Mouse (Mus musculus): Measurements from ENCODE around the gene Cacng3.
A peak's percentile ranks its signal among the peaks of the same experiment; 100 is the strongest.

The Cacng3 gene

GRCm38 (mm10) chr7:122723358-122723876, 53.1 kb downstream of the Cacng3 start:
- DNase-seq, result peak in 1 of 2 experiments; percentile 24

- DNase-seq, result no peak
These were observed 56.1 kb downstream of the Cacng3 start for GRCm38 (mm10) chr7:122726376-122726775.

GRCm38 (mm10) chr7:122728186-122728585, 57.9 kb downstream of the Cacng3 start:
- DNase-seq, result no peak

GRCm38 (mm10) chr7:122728846-122729245, 58.6 kb downstream of the Cacng3 start:
- DNase-seq, result no peak

DNA sequence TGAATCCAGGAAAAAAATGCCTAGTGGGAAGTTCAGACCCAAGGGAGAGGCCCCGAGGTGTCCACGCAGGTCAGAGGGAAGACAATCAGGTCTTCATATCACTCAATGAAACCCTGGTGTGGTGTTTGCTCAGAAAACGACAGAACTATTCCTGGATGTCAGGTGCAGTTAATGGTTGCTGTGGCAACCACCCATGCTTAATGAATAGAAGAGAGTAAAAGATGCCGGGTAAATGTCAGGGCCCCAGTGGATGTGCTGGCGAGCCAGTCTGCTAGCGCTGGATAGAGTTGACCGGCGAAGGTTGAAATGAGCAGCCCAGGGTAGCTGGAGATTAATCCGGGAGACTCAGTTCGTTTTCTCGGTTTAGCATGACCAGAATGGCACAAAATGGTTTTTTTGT, 65.0 kb downstream of the Cacng3 start:
- no peak for DNase-seq

DNA sequence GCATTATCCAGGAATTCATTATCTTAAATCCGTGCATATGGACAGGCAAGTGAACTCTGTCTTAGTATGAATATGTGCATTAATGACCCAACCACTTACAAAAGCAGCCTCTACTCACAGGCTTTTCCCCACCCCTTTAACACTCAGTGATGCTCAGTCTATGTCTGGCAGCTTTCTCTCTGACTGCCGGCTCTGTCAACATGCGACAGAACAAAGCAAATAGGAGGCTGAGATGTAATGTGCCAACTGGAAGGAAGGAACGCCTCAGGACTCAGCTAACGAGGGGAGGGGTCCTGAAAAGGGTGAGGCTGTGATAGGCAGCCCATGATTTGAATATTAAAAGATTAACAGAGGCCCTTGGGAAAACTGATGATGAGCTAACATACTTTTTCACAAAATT, 68.2 kb downstream of the Cacng3 start:
- no peak for DNase-seq

- no peak for DNase-seq
These were observed 70.4 kb downstream of the Cacng3 start for GRCm38 (mm10) chr7:122740663-122741062.

GRCm38 (mm10) chr7:122755920-122756603, 85.8 kb downstream of the Cacng3 start:
- no peak for DNase-seq

DNA sequence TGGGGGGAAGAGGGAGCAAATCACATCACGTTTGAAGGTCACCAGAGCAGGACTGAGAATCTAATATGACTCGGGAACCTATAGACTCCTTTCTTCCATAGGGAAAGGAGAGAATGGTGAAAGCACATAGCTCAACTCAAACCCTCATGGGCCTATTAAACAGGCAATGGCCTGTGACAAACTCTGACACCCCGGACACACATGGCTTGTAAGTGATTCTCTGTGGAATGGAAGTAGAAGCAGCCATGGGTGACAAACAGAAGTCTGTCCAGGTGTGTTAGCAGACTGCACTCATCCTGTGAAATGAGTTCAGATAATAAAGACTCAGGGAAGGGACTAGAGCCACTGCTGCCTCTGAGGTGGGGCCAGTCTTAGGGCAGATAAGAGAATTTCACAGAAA, 88.4 kb downstream of the Cacng3 start:
- DNase-seq, result no peak

GRCm38 (mm10) chr7:122764506-122764905, 94.2 kb downstream of the Cacng3 start:
- no peak for DNase-seq

- DNase-seq, result no peak
These were observed 98.2 kb downstream of the Cacng3 start for GRCm38 (mm10) chr7:122768292-122769020.

GRCm38 (mm10) chr7:122779601-122780000, 109.3 kb downstream of the Cacng3 start:
- no peak for DNase-seq

- no peak for DNase-seq
These were observed 119.6 kb downstream of the Cacng3 start for GRCm38 (mm10) chr7:122789929-122790328.

DNA sequence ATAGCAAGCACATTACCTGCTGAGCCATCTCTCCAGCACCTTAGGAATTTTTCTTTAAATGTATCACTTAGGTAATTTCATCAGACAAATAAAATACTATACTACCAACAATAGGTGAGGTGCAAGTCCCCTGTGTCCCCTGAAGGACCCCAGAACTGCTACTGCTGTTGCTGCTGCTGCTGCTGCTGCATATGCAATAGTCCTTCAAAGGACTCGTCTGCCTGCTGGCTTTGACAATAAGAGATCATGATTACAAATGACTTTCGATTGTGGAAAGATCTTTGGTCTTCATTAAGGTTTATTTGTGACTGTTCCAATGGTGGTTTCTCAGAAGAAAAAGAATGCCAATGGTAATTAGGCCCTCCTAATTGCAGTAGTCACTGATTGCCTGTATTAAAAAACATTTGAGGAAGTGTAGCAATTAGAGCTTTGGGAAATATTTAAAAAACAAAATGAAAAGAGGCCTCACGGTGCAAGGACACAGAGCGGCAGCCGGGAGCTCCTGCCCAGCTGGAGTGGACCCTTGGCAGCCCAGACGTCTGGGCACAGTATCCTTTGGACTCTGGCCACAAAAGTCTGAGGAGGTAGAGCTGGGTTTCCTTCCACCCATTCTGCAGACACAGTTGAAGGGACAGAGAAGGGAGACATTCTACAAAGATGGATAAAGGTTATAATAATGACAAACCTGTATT, 123.5 kb downstream of the Cacng3 start:
- no peak for DNase-seq

DNA sequence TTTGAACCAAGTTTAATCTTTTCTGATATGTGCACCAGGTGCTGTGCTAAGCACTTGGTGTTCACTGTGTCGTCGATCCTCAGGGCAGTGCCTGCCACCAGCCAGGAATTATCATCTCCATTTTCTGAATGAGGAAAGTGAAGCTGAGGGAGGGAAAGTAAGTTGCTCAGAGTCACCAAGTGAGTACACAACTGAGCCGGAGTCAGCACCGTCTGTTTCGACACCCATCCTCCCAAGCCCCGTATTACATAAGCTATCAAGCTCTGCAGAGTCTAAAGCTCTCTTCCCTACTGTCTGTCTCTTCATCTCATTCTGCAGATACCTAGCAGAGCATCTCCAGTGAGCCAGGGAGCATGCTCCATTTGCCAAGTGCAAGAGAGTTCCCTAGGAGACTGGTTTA, 124.8 kb downstream of the Cacng3 start:
- no peak for DNase-seq

GRCm38 (mm10) chr7:122800821-122801220, 130.5 kb downstream of the Cacng3 start:
- DNase-seq, result no peak

- DNase-seq, result peak; percentile 47 to 67
These were observed 133.7 kb downstream of the Cacng3 start for GRCm38 (mm10) chr7:122803839-122804496.

GRCm38 (mm10) chr7:122806531-122806930, 136.2 kb downstream of the Cacng3 start:
- DNase-seq, result no peak

DNA sequence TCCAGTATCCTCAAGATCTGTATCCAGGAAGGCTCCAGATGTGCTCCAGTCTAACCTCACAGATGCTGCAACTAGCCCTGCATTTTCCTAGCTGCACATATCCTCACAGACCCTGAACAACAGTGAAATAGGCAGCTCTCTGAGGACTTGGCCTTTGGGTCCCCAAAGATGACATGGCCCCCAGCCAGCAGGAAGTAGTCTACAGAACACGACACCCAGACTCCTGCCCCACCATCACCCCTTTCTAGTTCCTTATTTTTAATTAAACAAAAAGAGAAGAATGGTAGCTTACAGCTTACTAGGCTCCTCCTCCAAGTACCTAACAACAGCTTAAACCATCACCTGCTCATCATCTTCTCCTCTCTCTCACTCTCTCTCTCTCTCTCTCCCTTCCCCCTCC, 143.4 kb downstream of the Cacng3 start:
- DNase-seq, result peak; percentile 6 to 23

DNA sequence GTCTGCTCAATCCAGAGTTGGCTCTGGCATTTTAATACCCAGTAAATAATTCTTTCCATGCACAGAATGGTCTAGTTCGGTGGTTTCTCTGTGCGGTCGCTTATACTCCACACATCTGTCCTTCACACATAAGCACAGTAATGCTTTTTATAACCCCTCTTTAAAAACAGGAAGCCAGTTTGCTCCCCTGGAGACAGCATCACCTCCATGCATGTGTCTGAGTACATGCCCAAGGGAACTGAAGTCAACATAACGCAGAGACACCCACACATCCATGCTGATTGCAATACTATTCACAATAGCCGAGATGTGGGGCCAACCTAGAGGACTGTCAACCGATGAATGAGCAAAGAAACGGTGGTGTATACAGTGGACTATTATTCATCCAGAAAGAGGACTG, 147.3 kb downstream of the Cacng3 start:
- DNase-seq, result no peak

All from lung, postnatal 4 days (tissue).